Mouse (Mus musculus) adrenal gland, postnatal 25 days (tissue): ENCODE measurements around the gene Ap2b1. TPM values are rescaled to one million over a fixed set of nuclear protein-coding genes. Genes with fewer than 3 reads are reported as not detected.

Experiments
- DNase-seq: peaks from one replicate; pipeline ENCODE4 v3.0.0; 2021; ENCODE audit warnings: mixed read lengths
- total RNA-seq: library from RNA; stranded (reverse); gene quantifications from 2 replicates; pipeline ENCODE4 v1.2.3, GENCODE M21; 2021

Ap2b1 gene
- total RNA-seq, 1 experiment from 2014 or later: 107 TPM

DNA sequence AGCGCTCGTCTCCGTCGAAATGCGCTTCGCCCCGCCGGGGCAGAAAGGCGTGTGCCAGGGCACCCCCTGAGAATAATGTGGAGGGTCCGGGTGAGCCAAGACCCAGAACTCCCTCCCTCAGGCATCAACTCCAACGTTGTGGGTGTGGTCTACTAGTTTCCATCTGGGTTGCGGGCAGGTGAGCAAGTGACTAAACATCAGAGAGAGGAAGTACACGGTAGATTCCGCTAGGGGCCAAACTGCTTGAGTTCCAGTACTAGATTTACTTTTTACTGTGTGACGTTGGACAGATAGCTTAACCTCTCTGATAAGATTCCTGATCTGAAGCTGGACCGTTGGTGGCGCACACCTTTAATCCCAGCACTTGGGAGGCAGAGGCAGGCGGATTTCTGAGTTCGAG is 146.2 kb downstream of the Ap2b1 start:
- no peak for DNase-seq

DNA sequence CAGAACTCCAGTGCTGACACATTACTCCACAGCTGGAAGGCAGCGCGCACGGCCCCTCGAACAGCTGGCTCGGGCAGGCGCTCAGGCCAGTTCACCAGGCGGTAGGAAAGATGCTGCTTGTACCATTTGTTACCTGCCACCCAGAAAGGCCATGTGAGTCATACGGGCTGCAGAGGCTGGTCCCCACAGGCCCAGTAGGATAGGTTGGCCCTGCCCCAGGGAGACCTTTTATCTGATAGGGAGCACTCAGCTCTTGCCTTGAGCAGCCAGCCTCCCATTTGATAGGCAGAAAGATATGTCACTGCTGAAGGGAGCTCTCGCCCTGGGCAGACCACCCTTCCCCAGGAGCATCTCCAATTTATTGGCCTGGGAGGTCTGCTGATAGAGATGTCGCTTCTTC is 148.8 kb downstream of the Ap2b1 start:
- DNase-seq: peak; percentile 16

DNA sequence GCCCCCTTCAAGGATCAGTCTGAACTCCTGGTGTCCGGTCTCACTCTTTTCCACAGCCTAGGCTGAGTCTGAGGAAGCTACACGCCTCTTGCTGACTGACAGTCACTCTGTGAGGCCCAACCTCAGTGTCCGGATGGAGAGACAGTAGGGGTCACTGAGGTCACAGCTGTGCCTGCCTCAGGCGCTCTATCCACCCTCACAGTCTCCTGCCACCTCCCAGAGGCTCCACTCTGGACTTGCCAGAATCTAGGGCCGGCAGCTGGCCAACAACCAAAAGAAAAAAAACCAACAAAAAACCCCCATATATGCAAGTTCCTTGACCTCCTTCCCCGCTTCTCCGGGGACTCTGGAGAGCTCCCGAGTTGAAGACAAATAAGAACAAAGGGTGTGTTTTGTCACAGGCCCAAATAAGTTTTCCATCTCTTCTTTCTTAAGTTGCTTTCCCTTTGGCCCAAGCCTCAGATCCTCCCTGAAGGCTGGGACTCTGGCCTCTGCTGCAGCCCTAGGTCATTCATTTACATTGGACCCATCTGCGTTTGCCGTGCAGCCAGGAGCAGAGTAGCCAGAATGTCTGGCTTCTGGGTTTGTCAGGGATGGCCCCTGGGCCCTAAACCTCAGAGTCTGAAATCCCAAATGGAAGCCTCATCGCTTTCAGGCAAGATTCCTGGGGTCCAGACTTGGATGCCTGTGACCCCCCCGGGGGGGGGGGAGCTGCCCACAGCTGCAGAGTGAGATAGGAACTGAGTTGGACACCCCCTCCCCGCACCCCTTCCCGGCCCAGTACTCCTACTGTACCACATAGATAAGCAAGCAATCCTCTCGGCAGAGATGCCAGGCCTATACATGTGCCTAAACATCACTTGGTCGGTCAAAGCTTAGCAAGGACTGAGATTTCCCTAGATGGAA is 149.4 kb downstream of the Ap2b1 start:
- peak; percentile 30 for DNase-seq

DNA sequence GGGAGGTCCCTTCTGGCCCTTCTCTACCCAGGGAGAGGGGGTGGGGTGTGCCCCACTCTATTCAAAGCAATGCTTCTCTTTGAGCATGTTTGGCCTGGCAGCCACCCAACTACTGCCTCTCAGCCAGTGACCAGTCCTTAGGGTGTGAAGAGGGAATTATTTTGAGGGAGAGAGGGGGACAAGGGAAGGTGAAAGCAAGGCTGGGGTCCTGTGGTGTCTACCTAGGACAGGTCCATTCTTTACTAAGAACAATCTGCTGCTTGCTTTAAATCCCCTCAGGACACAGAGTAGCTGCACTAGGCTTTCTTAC is 150.1 kb downstream of the Ap2b1 start:
- peak; percentile 55 for DNase-seq

DNA sequence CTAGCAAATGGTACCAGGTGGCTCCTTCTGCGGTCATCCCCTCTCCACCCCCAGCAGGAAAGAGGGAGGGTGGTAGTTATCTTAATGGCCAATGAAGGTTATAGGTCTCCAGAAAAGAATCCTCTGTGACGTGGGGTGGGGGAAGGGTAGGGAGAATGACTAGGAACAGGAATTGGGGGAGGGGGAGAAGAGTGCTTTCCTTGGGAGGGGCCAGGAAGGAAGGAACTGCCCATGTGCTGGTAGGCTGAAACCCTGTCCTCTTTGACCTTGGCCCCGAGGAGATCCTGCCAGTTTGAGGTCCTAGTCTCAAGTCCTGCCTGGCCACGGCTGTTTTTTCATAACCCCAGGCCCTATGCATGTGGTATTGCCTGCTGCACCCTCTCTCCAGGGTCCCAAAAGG is 150.5 kb downstream of the Ap2b1 start:
- no peak for DNase-seq

DNA sequence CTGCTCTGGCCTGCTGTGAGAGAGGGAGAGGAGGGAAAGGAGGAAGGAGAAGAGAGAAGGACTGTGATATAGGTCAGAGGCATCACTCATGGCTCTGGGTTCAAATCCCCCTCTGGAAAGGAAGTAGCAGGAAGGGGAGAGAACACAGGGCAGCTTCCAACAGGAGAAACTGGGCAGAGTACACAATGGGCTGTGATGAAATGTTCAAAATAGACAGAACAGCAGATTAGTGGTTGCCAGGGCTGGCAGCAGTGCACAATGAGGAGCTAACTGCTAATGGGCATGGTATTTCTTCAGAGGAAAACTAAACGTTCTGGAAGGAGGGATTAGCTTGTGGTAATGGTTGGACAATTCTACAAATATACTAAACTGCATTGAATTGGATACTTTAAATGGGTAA is 151.7 kb downstream of the Ap2b1 start:
- no peak for DNase-seq

DNA sequence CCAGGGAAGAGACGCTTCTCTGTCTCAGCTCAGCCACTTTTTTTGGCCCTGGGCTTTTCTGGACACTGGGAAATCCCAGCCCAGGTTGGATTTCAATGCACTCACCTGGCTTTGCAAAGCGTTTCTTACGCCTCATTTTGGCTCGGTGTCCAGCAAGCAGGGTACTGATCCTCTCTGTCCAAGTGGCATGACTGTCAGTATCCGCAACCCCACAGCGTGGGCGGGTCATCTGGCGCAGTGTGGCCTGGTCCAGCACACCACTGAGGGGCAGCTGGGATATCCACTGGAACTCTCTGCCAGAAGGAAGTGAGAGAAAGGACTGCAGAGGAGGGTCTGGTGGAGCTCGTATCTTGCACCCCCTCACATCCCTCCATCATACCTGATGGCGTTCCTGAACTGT is 152.5 kb downstream of the Ap2b1 start:
- DNase-seq: no peak

DNA sequence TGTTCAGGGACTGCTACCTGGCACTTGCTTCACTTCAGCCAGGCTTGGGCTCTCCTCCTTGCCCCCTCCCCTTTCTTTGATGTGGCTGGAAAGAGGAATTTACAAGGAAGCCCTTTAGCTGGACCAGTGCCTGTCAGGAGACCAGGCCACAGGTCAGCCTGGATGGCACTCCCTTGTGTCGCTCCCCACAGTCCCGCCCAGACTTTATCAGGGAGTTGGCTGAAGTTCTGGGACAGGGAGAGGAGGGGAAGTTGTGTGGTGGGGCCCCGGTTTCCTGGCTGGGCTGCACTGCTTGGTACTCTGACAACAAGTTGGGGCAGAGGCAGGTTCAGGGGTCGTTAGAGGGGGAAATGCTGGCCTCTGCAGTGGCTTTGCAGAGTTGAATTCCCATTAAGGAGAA is 155.7 kb downstream of the Ap2b1 start:
- DNase-seq: peak; percentile 39

Other genes starting within 250 kb of the Ap2b1 start
- 2.4 and 4.6 TPM in 2 replicates for gene Slfn2, start 233.9 kb upstream of the Ap2b1 start, total RNA-seq
- not detected in 2 replicates for gene Slfn1, start 182.2 kb upstream of the Ap2b1 start, total RNA-seq
- gene Slfn4, start 123.8 kb upstream of the Ap2b1 start, total RNA-seq: 0.24 TPM in 1 of 2 replicates, not detected in the other
- 2.4 and 4.2 TPM in 2 replicates for gene Slfn3, start 107.7 kb upstream of the Ap2b1 start, total RNA-seq
- not detected in 2 replicates for gene Slfn14, start 12.3 kb upstream of the Ap2b1 start, total RNA-seq
- 18.1 and 18.3 TPM in 2 replicates for gene Pex12, start 3.6 kb downstream of the Ap2b1 start, total RNA-seq
- gene Rasl10b, start 110.1 kb downstream of the Ap2b1 start, total RNA-seq: 9.8 and 12.7 TPM in 2 replicates
- gene Gas2l2, start 130.4 kb downstream of the Ap2b1 start, total RNA-seq: not detected in 2 replicates
- 0.43 TPM in 1 of 2 replicates, not detected in the other for gene 1700020L24Rik, start 138.7 kb downstream of the Ap2b1 start, total RNA-seq
- gene Mmp28, start 164.0 kb downstream of the Ap2b1 start, total RNA-seq: 6.7 and 8.0 TPM in 2 replicates
- 72.8 and 73.5 TPM in 2 replicates for gene Taf15, start 174.1 kb downstream of the Ap2b1 start, total RNA-seq
- not detected in 2 replicates for gene Heatr9, start 223.2 kb downstream of the Ap2b1 start, total RNA-seq
- gene Ccl5, start 231.5 kb downstream of the Ap2b1 start, total RNA-seq: 0.88 TPM in 1 of 2 replicates, not detected in the other